Mouse (Mus musculus): ENCODE data around the gene Wfdc1. TPM values are rescaled to one million over a fixed set of nuclear protein-coding genes. Genes with fewer than 3 reads are reported as not detected.

Wfdc1 gene
- polyA plus RNA-seq, 1 experiment from 2014 or later, result 21.8 TPM

DNA sequence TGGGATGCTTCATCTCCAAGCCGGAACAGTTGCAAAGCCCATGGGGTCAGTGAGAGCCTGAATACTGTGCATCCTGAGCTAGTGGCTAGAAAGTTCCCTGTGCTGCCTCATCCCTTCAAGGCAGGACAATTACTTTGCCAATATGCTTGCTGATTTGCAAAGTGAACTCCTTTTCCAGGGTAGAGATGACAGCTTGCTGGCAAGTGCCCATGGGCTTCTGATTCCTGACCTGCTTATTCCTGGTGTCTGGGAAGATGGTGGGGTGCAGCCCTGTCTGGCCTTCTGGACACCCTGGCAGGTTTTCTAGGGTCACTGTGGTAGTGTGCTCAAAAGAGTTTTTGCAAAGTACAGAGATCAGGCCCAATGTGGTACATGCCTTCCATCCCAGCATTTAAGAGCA, 23.2 kb upstream of the Wfdc1 start:
- no peaks in the 10 kb centered on the region for H3K4me1 ChIP-seq
- ATAC-seq (ENCODE audit: insufficient read depth, low FRiP score, low read depth), result no peak
- 91% methylated on average over 1 of the region's 1 CpGs for WGBS
- no peak overlapping the region for H3K27ac ChIP-seq
- H3K27me3 ChIP-seq (replicated peaks), result no peaks in the 10 kb centered on the region
- no peak overlapping the region for H3K9ac ChIP-seq
- H3K4me3 ChIP-seq (replicated peaks), result no peak overlapping the region
- no peaks in the 10 kb centered on the region for H3K36me3 ChIP-seq
- H3K4me2 ChIP-seq, result no peak overlapping the region
- no peaks in the 10 kb centered on the region for H3K9me3 ChIP-seq

DNA sequence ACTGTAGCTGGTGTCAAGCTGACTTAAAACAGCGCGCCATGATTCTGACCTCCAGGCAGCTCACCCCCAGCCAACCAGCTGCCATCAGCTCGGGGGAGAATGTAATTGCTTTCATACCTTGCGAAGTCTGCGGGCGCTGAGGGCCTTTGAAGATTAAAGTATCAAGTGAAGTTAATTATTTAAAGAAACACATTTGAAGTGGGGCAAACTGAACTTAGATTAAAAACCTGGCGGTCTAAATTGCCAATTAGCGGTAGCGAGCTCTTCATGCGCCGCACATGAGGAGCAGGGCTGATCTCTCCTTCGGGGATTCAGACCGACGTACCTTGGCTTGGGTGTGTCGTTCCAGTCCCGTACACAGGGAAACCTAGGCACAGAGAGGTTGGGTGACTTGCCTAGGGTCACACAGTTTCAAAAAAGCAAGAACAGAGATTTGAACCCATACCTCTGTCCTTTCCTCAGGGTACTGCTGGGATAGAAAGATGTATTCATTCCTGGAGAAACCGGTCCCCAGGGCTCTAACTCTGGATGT, 21.7 kb upstream of the Wfdc1 start:
- Histone ChIP-seq H3K27me3 (replicated peaks) (no peaks in the 10 kb centered on the region), H3K36me3 (no peaks in the 10 kb centered on the region), H3K9ac (no peak overlapping the region), H3K4me3 (replicated peaks) (no peak overlapping the region), H3K27ac (no peak overlapping the region), H3K4me1 (no peaks in the 10 kb centered on the region), H3K9me3 (no peaks in the 10 kb centered on the region), H3K4me2 (no peak overlapping the region)
- 83% methylated on average over 17 of the region's 17 CpGs for WGBS
- no peak for ATAC-seq (ENCODE audit: insufficient read depth, low FRiP score, low read depth)

DNA sequence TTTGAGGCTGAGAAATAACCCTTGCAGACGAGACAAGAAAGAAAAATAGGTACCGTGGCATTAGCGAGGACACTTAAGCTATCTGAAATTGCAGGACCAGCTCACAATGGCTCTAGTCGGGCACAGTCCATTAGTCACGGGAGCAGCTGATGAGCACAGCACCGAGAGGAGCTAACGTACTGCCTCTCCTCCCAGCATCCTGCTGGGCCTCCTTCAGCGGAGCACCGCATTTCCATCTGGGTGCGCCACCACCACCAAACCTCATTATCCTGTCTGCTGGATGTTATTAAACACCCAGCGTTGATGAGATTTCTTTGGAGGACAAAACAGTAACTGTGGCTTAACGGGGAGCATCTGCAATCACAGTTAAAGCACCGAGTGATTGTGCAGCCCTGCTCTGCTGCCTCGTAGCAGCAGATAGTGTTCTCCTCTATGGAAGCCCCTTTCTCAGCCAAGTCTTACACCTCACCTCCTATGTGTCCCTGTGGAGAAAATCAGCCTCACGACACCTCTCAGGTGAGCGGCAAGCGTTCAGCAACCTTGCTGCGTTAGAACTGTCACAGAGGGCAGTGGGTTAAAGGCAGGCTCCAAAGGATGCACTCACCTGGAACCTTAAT, 21.1 kb upstream of the Wfdc1 start:
- Histone ChIP-seq H3K9me3 (no peaks in the 10 kb centered on the region), H3K4me2 (no peak overlapping the region), H3K9ac (no peak overlapping the region), H3K4me3 (replicated peaks) (no peak overlapping the region), H3K36me3 (no peaks in the 10 kb centered on the region), H3K27me3 (replicated peaks) (no peaks in the 10 kb centered on the region), H3K27ac (no peak overlapping the region), H3K4me1 (no peaks in the 10 kb centered on the region)
- 71% methylated on average over 18 of the region's 18 CpGs for WGBS
- ATAC-seq (ENCODE audit: insufficient read depth, low FRiP score, low read depth), result no peak

DNA sequence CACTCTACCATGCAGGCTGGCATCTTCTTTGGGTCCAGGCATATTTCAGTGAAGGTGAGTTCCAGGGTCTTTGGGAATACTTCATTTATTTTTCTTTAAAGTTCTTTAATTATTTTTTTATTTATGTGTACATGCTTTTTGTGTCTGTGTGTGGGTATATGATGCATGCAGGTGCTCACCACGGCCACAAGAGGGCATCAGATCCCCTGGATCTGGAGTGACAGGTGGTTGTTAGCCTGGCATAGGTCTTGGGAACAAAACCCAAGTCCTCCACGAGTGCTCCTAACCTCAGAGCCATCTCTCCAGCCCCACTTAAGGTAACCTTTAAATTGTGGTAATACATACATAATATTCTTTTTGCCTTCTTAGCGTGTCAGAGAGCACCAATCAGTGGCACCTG, 20.0 kb upstream of the Wfdc1 start:
- Histone ChIP-seq H3K4me1 (no peaks in the 10 kb centered on the region), H3K9ac (no peak overlapping the region), H3K4me3 (replicated peaks) (no peak overlapping the region), H3K27me3 (replicated peaks) (no peaks in the 10 kb centered on the region), H3K4me2 (no peak overlapping the region), H3K9me3 (no peaks in the 10 kb centered on the region), H3K27ac (no peak overlapping the region), H3K36me3 (no peaks in the 10 kb centered on the region)
- 69% methylated on average over 3 of the region's 3 CpGs for WGBS
- ATAC-seq (ENCODE audit: insufficient read depth, low FRiP score, low read depth), result no peak

DNA sequence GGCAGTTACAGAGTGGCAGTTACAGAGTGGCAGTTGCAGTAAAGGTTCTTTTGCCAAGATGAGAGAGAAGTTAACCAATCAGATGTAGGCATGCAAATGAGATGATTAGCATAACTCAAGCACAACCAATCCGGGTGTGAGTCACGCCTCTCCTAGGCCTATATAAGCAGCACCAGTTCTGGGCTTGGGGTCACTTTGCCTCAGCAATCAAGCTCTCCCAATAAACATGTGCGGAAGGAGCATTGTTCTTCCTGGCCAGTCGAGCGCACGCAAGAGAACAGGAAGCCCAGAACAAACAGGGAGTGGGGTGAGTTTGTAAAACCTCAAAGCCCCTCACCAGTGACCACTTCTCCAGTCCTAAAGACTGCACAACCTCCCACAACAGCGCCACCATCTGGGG, 19.3 kb upstream of the Wfdc1 start:
- no peak for ATAC-seq (ENCODE audit: insufficient read depth, low FRiP score, low read depth)
- 82% methylated on average over 7 of the region's 7 CpGs for WGBS
- no peaks in the 10 kb centered on the region for H3K27me3 ChIP-seq (replicated peaks)

DNA sequence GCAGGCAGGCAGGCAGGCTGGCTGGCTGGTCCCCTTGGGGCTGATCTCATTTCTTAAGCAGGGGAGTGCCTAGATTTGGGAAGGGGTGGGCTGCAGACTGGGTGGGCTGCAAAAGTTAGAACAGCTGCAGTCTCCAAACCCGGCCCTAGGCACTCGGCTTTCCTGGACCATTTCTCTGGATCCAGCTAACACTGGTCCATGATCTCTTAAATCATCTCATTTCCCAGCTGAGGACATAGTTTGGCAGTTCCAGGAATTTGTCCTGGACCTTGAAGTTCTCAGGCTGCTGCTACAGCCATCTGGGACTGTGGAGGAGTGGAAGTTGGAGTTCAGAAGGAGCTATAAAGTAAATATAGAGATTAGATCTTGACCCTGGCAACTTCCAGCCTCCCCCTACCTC, 14.8 kb upstream of the Wfdc1 start:
- H3K4me1 ChIP-seq, result 0 out of 2 replicates have a peak, but pooled peaks cover 2% of the 10 kb centered on the region
- no peaks in the 10 kb centered on the region for H3K36me3 ChIP-seq
- H3K9ac ChIP-seq, result no peak overlapping the region
- no peaks in the 10 kb centered on the region for H3K9me3 ChIP-seq
- no peak overlapping the region for H3K4me3 ChIP-seq (replicated peaks)
- no peak overlapping the region for H3K27ac ChIP-seq
- no peak overlapping the region for H3K4me2 ChIP-seq
- peak; percentile 53; the same call in 1 of the 2 replicates for ATAC-seq (ENCODE audit: insufficient read depth, low FRiP score, low read depth)
- H3K27me3 ChIP-seq (replicated peaks), result no peaks in the 10 kb centered on the region
- WGBS, result 34% methylated on average over 2 of the region's 2 CpGs

More for the DNA sequence above, 19.3 kb upstream of the Wfdc1 start:
- Histone ChIP-seq H3K36me3 (no peaks in the 10 kb centered on the region), H3K9ac (no peak overlapping the region), H3K9me3 (no peaks in the 10 kb centered on the region), H3K4me2 (no peak overlapping the region), H3K4me1 (0 out of 2 replicates have a peak, but pooled peaks cover 2% of the 10 kb centered on the region), H3K4me3 (replicated peaks) (no peak overlapping the region), H3K27ac (no peak overlapping the region)

DNA sequence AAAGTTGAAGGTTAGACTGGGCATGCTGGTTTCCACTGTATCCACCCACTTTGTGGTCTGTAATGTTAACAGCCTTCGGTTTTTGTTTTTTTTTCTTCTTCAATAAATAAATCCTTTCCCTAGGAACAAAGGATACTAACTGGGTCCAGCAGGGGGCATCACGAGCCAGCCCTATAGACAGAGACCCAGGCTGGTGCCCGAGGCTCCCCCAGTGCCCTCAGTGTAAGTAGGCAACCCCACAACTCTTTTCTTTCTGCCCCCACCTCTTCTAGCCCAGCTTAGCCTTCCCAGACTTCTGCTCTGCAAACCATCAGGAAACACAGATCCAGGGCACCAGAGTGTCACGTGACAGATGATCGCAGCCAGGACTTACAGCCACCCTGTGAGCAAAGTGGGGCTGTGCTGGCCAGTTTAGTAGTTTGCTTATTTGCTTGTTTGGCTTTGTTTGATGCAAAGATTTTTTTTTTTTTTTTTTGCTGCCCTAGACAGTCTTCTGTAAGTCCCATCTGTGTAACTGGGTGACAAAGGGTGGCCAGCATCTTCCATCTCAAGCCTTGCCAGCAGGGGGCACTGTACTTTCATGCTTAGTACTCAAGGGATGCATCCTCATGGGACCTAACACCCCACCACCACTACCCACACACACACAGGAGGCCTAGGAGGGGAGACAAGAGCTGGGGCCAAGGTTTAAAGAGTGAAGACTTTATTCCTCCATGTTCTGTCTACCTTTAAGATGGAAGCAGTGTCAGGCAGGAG, 9.3 kb upstream of the Wfdc1 start:
- Histone ChIP-seq H3K36me3 (no peaks in the 10 kb centered on the region), H3K4me3 (replicated peaks) (no peak overlapping the region), H3K27ac (no peak overlapping the region), H3K4me2 (no peak overlapping the region), H3K9me3 (no peaks in the 10 kb centered on the region), H3K27me3 (replicated peaks) (no peaks in the 10 kb centered on the region), H3K9ac (no peak overlapping the region), H3K4me1 (peaks cover 15% of the 10 kb centered on the region)
- no peak for ATAC-seq (ENCODE audit: insufficient read depth, low FRiP score, low read depth)
- 44% methylated on average over 5 of the region's 5 CpGs for WGBS

DNA sequence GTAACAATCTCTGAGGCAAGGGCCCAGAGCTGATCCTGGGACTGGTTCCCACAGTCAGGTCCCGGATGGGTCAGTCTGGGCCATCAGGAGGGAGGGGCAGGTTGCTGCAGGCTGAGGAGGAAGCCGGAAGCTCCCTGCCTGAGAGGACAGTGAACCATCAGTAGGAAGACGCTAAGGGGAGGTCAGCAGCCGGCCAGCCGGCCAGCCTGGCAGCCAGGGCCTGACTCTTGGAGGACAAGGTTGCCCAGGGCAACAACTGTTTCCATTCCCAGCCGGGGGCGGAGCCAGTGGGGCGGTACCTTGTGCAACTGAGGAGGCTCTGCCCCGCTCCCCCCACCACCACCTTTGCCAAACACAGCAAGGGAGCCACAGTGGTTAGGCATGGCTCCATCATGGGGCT, 5.1 kb upstream of the Wfdc1 start:
- H3K36me3 ChIP-seq, result no peaks in the 10 kb centered on the region
- H3K9me3 ChIP-seq, result no peaks in the 10 kb centered on the region
- no peak overlapping the region for H3K4me3 ChIP-seq (replicated peaks)
- H3K27me3 ChIP-seq (replicated peaks), result no peaks in the 10 kb centered on the region
- H3K4me2 ChIP-seq, result no peak overlapping the region
- peaks cover 25% of the 10 kb centered on the region for H3K4me1 ChIP-seq
- H3K27ac ChIP-seq, result no peak overlapping the region
- 12% methylated on average over 9 of the region's 9 CpGs for WGBS
- no peak overlapping the region for H3K9ac ChIP-seq
- ATAC-seq (ENCODE audit: insufficient read depth, low FRiP score, low read depth), result peak; percentile 32; the same call in 1 of the 2 replicates

DNA sequence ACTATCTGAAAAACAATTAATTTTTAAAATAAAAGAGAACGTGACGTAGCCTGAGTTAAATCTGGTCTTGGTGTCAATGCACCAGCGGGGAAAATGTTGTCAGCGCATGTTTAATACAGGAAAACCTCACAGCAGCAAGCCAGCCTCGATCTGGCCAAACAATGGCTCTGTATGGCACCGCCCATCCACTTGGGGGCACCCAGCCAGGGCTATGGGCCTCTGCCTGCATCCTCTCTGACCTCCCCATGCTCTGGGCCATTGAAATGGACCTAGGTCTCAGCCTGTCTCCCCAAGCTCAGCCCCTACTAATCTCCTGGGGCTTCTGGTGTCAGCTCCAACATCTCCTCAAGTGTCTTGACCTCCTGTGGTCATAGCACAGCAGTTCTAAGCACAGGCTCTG, 4.3 kb upstream of the Wfdc1 start:
- ATAC-seq (ENCODE audit: insufficient read depth, low FRiP score, low read depth), result no peak
- Histone ChIP-seq H3K27me3 (replicated peaks) (no peaks in the 10 kb centered on the region), H3K36me3 (no peaks in the 10 kb centered on the region), H3K27ac (no peak overlapping the region), H3K4me2 (no peak overlapping the region), H3K4me3 (replicated peaks) (no peak overlapping the region), H3K4me1 (peaks cover 27% of the 10 kb centered on the region), H3K9ac (no peak overlapping the region), H3K9me3 (no peaks in the 10 kb centered on the region)
- WGBS, result 80% methylated on average over 6 of the region's 6 CpGs

DNA sequence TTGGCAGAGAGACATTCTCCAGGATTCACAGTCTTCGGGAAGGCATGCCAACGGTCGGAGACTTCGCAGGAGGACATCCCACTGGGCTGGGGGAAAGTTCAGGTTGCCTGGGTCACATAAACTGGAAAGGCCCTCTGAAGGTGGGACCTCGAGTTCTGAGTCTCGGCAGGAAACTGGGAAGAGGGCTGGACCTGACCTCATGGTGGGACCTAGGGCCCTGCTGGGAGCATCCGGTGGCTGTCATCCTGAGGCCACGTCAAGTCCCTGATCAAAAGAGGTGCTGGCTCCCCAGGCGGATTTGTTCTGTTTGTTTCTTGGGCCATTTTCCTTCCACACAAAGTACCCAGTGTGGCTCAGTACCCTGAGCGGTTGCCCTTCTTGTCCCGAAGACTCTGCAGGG, 2.7 kb upstream of the Wfdc1 start:
- no peaks in the 10 kb centered on the region for H3K36me3 ChIP-seq
- no peak overlapping the region for H3K4me2 ChIP-seq
- ATAC-seq (ENCODE audit: insufficient read depth, low FRiP score, low read depth), result no peak
- no peak overlapping the region for H3K9ac ChIP-seq
- no peaks in the 10 kb centered on the region for H3K9me3 ChIP-seq
- H3K4me3 ChIP-seq (replicated peaks), result no peak overlapping the region
- WGBS, result 70% methylated on average over 11 of the region's 11 CpGs
- no peak overlapping the region for H3K27ac ChIP-seq
- H3K4me1 ChIP-seq, result peaks cover 26% of the 10 kb centered on the region
- no peaks in the 10 kb centered on the region for H3K27me3 ChIP-seq (replicated peaks)

DNA sequence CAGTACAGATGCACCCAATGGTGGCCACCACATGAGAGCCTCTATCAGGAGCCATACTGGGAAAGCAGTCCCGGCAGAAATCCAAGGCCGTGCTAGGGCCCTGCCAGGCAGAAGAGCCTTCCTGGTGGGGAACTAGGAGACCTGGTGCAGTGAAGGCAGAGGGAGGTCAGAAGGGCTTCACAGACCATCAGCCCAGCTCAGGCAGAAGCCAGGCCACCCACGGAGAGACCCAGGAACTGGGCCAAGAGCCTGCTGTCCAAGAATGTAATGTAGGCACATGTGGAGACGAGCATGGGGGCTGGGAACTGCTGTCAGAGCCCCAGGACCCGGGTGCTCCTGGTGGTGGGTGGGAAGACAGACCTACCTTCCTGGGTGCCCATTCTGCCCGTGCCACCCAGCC, 895 bp upstream of the Wfdc1 start:
- no peak overlapping the region for H3K4me2 ChIP-seq
- H3K9me3 ChIP-seq, result no peaks in the 10 kb centered on the region
- H3K27me3 ChIP-seq (replicated peaks), result no peaks in the 10 kb centered on the region
- no peaks in the 10 kb centered on the region for H3K36me3 ChIP-seq
- H3K4me3 ChIP-seq (replicated peaks), result no peak overlapping the region
- H3K27ac ChIP-seq, result no peak overlapping the region
- ATAC-seq (ENCODE audit: insufficient read depth, low FRiP score, low read depth), result no peak
- no peak overlapping the region for H3K9ac ChIP-seq
- 45% methylated on average over 6 of the region's 6 CpGs for WGBS
- peaks cover 37% of the 10 kb centered on the region for H3K4me1 ChIP-seq

DNA sequence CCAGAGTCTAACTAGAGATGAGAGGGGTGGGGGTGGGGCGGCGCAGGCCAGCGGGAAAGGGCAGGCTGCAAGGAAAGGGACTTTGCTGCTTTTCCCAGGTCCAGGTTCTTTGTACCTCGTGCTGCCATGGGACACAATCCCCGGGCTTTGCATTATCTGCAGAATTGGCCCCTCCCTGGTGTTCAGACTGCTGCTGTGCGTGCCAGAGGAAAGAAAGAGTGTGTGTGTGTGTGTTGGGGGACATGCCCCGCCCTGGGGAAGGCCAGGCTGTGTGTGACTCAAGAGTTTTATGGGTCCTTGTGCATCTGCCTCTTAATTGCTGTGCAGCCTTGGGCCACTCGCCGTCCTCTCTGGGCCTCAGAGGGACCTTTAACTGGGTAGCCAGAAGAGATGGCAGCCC, 2.3 kb downstream of the Wfdc1 start:
- no peak overlapping the region for H3K9ac ChIP-seq
- H3K4me2 ChIP-seq, result no peak overlapping the region
- H3K27ac ChIP-seq, result no peak overlapping the region
- no peaks in the 10 kb centered on the region for H3K9me3 ChIP-seq
- H3K36me3 ChIP-seq, result no peaks in the 10 kb centered on the region
- H3K27me3 ChIP-seq (replicated peaks), result no peaks in the 10 kb centered on the region
- peaks cover 32% of the 10 kb centered on the region for H3K4me1 ChIP-seq
- 62% methylated on average over 9 of the region's 9 CpGs for WGBS
- peak; percentile 15; the same call in 1 of the 2 replicates for ATAC-seq (ENCODE audit: insufficient read depth, low FRiP score, low read depth)
- no peak overlapping the region for H3K4me3 ChIP-seq (replicated peaks)

All from stomach, embryonic 15.5 days (tissue).